Mouse (Mus musculus): ENCODE data around the gene Eml6.
"Not testable (repeated sequence)": the region's sequence is repeated elsewhere in the genome, so short reads cannot be mapped to it uniquely, and the experiment has no call there.

Eml6 gene

DNA sequence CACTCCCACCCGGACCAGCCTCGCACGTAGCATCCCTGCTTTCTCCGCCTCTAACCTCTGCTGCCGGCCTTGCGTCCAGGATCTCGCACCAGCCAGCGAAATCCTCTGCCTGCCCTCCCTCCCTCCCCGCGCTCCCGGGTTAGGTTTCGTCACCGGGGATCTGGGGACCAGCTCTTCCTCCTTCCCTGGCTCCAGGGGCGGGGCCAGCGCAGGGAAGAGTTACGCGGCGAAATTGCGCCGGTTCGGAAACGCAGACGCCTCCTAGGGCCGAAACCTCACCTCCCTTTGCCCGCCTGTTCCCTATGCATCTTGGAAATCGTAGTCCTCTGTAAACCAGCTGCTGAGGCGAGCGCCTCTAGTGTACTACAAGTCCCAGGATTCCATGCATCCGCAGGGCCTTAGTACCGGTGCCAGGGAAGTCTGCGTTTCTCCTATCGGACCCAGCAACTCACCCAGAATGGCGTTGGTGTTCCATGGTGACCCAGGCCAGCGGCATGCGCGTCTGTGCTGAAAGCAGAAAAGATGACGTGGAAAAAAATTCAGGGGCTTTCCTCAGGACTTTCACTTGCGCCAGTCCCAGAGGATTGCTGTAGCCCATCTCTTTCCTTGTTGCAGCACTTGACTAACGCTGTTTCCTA lies at the start of gene Eml6:
TSS of gene Eml6 (minus strand) at position 199 of the 638 bp plus-strand sequence.
- peak; percentile 10 to 20 for DNase-seq (ENCODE audit: low spot score in 2 of 2)

GRCm38 (mm10) chr11:30057299-30057698 lies 31.5 kb upstream of the Eml6 start:
- no peak for DNase-seq (ENCODE audit: low spot score in 2 of 2)

- no peak for DNase-seq (ENCODE audit: low spot score in 2 of 2)
Measured at GRCm38 (mm10) chr11:30025144-30025543, 689 bp downstream of the Eml6 start.

GRCm38 (mm10) chr11:30024261-30025071 lies 1.4 kb downstream of the Eml6 start:
- DNase-seq (ENCODE audit: low spot score in 2 of 2) = peak in 1 of 2 experiments; percentile 5

DNA sequence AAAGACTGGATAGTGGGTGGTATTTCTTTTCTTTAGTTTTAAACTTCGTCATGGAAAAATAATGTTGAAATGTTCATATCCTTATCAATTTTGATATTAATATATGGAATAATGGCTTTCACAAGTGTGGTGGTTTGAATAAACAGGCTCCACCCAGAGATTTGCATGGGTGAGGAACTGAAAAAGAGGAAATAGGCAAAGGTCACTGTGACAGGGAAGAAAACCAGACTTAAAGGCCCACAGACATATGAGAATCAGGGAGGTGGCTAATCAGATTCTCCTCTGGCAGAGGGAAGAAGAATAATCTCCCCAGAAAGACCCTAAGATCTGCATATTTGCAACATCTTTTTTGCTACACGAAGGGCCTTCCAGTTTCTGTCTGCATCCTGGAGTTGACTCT lies 39.6 kb downstream of the Eml6 start:
- DNase-seq (ENCODE audit: low spot score in 2 of 2) = no peak

GRCm38 (mm10) chr11:29968874-29969273 lies 57.0 kb downstream of the Eml6 start:
- no peak for DNase-seq (ENCODE audit: low spot score in 2 of 2)

- no peak for DNase-seq (ENCODE audit: low spot score in 2 of 2)
Measured at GRCm38 (mm10) chr11:29959366-29959765, 66.5 kb downstream of the Eml6 start.

GRCm38 (mm10) chr11:29944661-29945060 lies 81.2 kb downstream of the Eml6 start:
- DNase-seq (ENCODE audit: low spot score in 2 of 2) = no peak

GRCm38 (mm10) chr11:29924332-29924731 lies 101.5 kb downstream of the Eml6 start:
- DNase-seq (ENCODE audit: low spot score in 2 of 2) = no peak

- no peak for DNase-seq (ENCODE audit: low spot score in 2 of 2)
Measured at GRCm38 (mm10) chr11:29923851-29924250, 102.0 kb downstream of the Eml6 start.

DNA sequence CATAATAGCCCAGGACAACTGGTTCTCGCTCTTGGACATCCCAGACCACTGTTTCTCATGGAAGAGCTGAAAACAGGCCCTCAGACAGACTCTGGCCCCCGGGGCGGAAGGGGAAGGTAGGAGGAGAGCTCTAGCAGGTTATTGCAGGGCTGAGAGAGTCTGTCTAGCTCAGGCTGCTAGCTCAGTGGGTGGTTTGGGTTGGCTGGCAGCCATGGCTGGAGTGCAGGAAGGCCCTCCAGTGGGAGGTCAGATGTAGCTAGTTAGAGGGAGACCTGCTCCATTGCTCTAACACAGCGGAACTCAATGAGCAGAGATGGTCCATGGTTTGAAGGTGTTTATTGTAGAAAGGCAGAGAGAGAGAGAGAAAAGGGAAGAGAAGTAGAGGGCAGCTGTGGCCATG lies 112.7 kb downstream of the Eml6 start:
- no peak for DNase-seq (ENCODE audit: low spot score in 2 of 2)

DNA sequence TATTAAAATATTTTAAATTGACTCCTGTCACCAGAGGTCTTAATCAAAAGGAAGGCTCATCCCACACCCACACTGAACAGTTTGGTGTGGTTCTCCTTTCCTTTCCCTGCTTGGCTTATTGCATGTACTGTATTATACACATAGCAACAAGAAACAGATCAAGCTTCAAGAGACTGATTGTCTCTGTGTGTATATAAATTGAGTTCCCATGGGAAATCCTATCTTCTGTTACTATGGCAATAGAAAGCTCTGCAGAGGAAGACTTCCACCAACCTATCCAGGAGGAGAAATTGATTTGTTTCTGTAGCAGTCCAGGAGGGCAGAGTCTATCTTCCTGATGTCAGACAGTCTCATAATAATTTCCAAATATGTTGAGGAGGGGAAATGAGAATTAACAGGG lies 116.5 kb downstream of the Eml6 start:
- DNase-seq (ENCODE audit: low spot score in 2 of 2) = no peak

DNA sequence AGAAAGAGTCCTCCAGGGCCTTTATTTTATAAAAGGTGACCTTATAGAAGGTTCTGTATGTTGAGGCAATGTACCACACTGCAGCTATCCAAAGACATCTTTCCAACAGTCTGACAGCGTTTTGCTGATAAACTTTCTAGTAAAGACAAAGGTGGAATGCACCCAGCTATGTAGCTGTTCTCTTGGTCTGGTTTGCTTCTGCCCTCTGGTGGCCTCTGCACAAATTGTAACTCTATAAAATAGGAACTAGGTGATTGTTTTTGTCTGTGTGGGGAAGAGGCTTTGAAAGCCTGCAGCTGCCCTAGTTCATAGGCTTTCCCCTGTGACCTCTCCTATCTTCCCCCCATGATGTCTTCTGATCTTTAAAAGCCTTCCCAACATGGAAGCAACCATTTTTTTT lies 140.7 kb downstream of the Eml6 start:
- peak in 1 of 2 experiments; percentile 42 for DNase-seq (ENCODE audit: low spot score in 2 of 2)

DNA sequence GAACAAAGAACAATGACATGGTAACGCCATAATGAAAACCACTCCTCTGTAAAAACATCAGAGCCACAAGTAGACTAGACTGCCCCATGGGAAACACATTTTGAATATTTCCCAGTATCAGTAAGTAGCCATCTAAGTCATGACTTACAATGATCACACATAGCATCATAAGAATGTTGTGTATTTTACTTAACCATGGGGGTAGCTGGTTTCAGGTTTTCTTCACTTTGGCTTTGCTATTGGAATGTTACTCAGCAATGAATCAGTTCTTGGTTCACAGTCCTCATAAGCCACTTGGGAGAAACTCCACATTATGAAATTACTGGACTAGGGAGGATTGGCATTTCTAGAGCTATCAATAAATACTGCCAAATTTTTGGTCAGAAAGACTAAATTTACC lies 141.5 kb downstream of the Eml6 start:
- no peak for DNase-seq (ENCODE audit: low spot score in 2 of 2)

- DNase-seq (ENCODE audit: low spot score in 2 of 2) = no peak
Measured at GRCm38 (mm10) chr11:29883024-29883423, 142.8 kb downstream of the Eml6 start.

DNA sequence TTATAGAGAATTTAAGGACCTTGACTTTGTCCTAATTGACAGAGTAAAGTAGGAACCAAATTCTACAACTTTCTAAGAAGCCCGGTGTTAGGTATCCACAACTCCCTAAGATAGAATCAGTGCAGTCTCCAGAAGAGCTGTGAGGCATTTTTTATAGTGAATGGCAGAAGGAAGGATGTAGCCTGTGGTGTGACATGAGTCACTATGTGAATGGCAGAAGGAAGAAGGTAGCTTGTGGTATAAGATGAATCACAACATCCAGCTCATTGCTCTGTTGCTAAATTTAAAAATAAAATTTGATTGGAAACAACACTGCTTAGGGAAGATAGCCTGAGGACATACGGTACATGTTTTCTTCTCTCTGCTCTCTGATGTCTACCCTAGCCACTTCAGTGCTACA lies 146.2 kb downstream of the Eml6 start:
- no peak for DNase-seq (ENCODE audit: low spot score in 2 of 2)

GRCm38 (mm10) chr11:29877981-29878380 lies 147.9 kb downstream of the Eml6 start:
- DNase-seq (ENCODE audit: low spot score in 2 of 2) = no peak

DNA sequence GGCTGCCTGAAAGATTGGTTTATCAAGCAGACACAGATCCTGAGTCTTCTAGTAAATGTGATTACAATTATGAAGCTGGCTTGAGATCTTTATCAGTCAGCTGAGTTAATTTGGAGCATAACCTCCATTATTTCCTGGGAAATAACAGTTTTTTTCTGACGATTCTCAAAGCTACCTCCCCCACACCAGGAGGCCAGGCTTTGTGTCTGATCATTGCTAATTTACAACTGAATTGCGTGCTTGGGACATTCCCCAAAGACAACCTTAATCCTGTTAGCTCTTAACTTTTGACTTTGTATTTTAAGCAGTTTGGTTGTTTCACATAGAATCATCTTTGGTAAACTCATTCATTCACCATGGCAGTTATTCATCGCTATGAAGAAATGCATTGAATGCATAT lies 148.6 kb downstream of the Eml6 start:
- DNase-seq (ENCODE audit: low spot score in 2 of 2) = no peak

- not testable (repeated sequence) for DNase-seq (ENCODE audit: low spot score in 2 of 2)
Measured at GRCm38 (mm10) chr11:29874781-29875180, 151.1 kb downstream of the Eml6 start.

- no peak for DNase-seq (ENCODE audit: low spot score in 2 of 2)
Measured at GRCm38 (mm10) chr11:29870174-29870573, 155.7 kb downstream of the Eml6 start.

DNA sequence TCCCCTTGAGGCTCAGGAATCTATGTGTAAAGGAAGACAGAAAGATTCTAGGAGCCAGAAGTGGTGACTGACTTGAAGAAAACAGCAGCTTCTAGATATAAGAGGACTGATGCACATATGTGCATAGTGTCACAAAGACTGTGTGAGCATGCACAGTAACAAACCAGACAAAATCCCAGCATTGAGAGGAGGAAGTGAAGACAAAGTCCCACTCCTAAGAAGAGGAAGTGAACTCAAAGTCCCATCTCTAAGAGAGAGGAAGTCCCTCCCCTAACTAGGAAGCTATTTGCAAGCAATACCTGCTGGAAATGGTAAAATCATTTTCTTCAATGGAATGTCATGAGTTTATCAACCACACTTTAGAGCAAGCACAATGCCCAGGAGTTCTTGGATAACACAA lies 161.6 kb downstream of the Eml6 start:
- DNase-seq (ENCODE audit: low spot score in 2 of 2) = no peak

DNA sequence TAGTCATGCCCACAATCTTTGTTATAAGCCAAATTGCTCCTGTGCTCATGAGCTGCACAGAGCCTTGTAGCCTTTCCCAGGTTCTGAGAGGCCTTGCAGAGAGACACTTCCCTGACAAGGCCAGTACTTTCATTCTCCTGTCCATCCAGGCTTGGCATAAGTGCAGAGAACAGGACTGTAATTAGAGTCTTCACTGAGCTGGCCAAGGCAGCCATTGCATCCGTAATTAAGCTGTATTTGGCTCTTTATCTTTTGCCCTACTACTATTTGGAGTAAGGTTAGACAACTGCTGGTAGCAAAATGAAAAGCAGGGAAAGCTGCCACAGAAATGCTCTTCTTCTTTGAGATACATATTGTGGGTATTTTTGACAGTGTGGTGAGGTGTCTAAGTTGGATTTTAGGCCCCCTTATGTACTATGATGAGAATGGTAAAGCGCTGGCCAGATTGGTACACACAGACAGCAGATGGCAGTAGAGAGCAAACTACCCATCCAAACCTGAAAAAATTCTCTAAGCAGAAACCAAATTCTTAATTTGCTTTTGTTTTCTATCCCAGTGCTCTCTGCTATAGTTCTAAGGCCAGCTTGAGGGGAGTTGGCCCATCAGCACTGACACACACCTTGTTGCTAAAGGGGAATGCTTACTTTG lies 164.0 kb downstream of the Eml6 start:
- DNase-seq (ENCODE audit: low spot score in 2 of 2) = peak in 1 of 2 experiments; percentile 32

- DNase-seq (ENCODE audit: low spot score in 2 of 2) = no peak
Measured at GRCm38 (mm10) chr11:29861040-29861439, 164.8 kb downstream of the Eml6 start.

All from thymus, postnatal 10 days (tissue).